Mouse (Mus musculus) liver, embryonic 14.5 days (tissue): ENCODE measurements at regions not wholly inside any gene's neighbourhood (a gene's known extent, or its start where the extent isn't known, plus 50 kb on each side); places are given as distances from the start of the nearest gene placed in this dataset.
"Not testable (repeated sequence)": the region's sequence is repeated elsewhere in the genome, so short reads cannot be mapped to it uniquely, and the experiment has no call there.

ENCODE experiments used
- ATAC-seq: fragments of 200-750 bp; cut with Nextera tagmentation; 2 replicates; pipeline ENCODE4 v1.8.0; 2017; ENCODE audit warnings: moderate number of reproducible peaks, mild to moderate bottlenecking, moderate library complexity; ENCODE audit not compliant: insufficient read depth
- DNase-seq, 3 experiments: peaks; one replicate each; pipeline ENCODE4 v3.0.0-alpha.2; 2012 to 2013; ENCODE audit warnings: low read depth in 3 of 3, low spot score in 3 of 3
- H3K27ac ChIP-seq: fragments of 300-500 bp; sonication (generic); 2 replicates; pipeline ENCODE4 v1.5.1; 2014; ENCODE audit warnings: moderate library complexity, mild to moderate bottlenecking, control low read depth, inconsistent platforms
- H3K27me3 ChIP-seq: fragments of 300-500 bp; sonication (generic); 2 replicates; pipeline ENCODE4 v1.6.1; 2014; ENCODE audit warnings: mild to moderate bottlenecking, low read length, moderate library complexity; ENCODE audit not compliant: control insufficient read depth, insufficient read depth
- H3K36me3 ChIP-seq: fragments of 300-500 bp; sonication (generic); replicated peaks from 2 replicates; pipeline ENCODE4 v1.6.1; 2014; ENCODE audit warnings: low read depth; ENCODE audit not compliant: control insufficient read depth, insufficient read depth
- H3K4me1 ChIP-seq, 2 experiments: fragments of 200-500 bp in 1 of 2; fragments of 300-500 bp in 1 of 2; sonication (generic) in 1 of 2; replicated peaks; 2 replicates each; pipeline ENCODE4 v1.6.1; 2012 to 2014; ENCODE audit warnings: antibody characterized with exemption in 1 of 2, inconsistent platforms in 1 of 2, low read length in 1 of 2; ENCODE audit not compliant: control insufficient read depth in 2 of 2, insufficient read depth in 2 of 2
- H3K4me2 ChIP-seq: fragments of 300-500 bp; sonication (generic); 2 replicates; pipeline ENCODE4 v1.6.1; 2014; ENCODE audit warnings: low read depth, mild to moderate bottlenecking, control low read depth, moderate library complexity
- H3K4me3 ChIP-seq, 2 experiments: fragments of 200-500 bp in 1 of 2; fragments of 300-500 bp in 1 of 2; sonication (generic) in 1 of 2; 2 replicates each; pipeline ENCODE4 v1.5.1; 2012 to 2014; ENCODE audit warnings: low read depth in 2 of 2, low read length in 2 of 2, mild to moderate bottlenecking in 2 of 2, control low read depth in 1 of 2, inconsistent platforms in 1 of 2, moderate library complexity in 1 of 2; ENCODE audit not compliant: insufficient read depth in 1 of 2
- H3K9ac ChIP-seq: fragments of 300-500 bp; sonication (generic); replicated peaks from 2 replicates; pipeline ENCODE4 v1.6.1; 2014; ENCODE audit warnings: mild to moderate bottlenecking, control low read depth, moderate library complexity
- H3K9me3 ChIP-seq: fragments of 300-500 bp; sonication (generic); 2 replicates; pipeline ENCODE4 v1.6.1; 2016; ENCODE audit warnings: low read length, mixed read lengths; ENCODE audit not compliant: control insufficient read depth
- CTCF ChIP-seq: IDR thresholded peaks from 2 replicates; pipeline ENCODE4 v1.5.1; 2016; ENCODE audit warnings: antibody characterized with exemption, low read depth, control low read depth
- EP300 ChIP-seq: IDR thresholded peaks from 2 replicates; pipeline ENCODE4 v1.6.1; 2016; ENCODE audit warnings: antibody characterized with exemption, low read depth
- WGBS: fragments of 180-500 bp; shearing (Covaris S2); extraction: QIAGEN DNeasy Blood & Tissue Kit; methylation state at CpG from one replicate; pipeline ENCODE4 v1.1.7; 2014; ENCODE audit not compliant: insufficient replicate concordance; 5-methylcytosine and 5-hydroxymethylcytosine counted together

DNA sequence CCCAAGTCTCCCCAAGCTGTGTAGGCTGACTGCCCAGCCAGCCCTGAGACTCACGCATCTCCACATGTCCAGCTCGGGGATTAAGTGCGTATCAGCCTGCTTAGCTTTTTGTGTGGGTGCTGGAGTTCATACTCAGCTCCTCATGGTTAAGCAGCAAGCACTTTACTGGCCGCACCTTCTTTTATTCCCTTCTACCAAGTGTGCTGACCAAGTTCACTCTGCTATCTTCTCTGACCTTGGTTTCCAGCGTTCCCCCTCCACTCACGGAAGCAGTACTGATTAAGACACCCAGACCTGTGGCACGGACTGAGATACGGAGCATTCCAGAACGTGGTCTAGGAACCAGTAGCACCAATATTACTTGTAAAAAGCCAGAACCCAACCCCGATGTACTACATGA lies 67.6 kb upstream of the Gadl1 start:
- no peaks in the 10 kb centered on the region for H3K36me3 ChIP-seq
- no peaks in the 10 kb centered on the region for H3K27me3 ChIP-seq
- H3K4me2 ChIP-seq: no peak overlapping the region
- DNase-seq (no peak), ATAC-seq (no peak)
- no peaks in the 10 kb centered on the region for H3K4me1 ChIP-seq
- H3K27ac ChIP-seq: no peak overlapping the region
- no peak for TF ChIP-seq CTCF
- 63% methylated on average over 10 of the region's 10 CpGs for WGBS
- no peak overlapping the region for H3K9ac ChIP-seq
- no peaks in the 10 kb centered on the region for H3K9me3 ChIP-seq
- H3K4me3 ChIP-seq: no peak overlapping the region

DNA sequence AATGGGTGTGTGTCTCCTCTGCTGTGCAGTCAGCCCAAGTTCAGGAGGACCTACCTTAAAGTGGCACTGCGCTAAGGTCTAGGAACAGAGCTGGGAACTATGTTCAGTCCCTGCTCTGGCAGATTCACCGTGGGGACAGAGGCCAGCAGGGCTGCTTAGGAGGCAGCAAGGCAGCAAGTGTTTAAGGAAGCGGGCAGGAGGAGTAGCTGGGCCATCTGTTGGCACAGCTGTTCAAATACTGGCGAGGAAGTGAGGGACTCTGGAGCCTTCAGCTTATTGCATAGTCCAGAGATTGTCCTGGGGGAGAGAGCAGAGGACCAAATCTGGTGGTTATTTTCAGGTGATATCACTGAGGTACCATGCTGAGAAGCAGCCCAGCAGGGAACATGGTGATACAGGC lies 64.9 kb upstream of the Gadl1 start:
- Histone ChIP-seq H3K36me3 (no peaks in the 10 kb centered on the region), H3K4me1 (no peaks in the 10 kb centered on the region), H3K27me3 (no peaks in the 10 kb centered on the region), H3K4me3 (no peak overlapping the region), H3K4me2 (no peak overlapping the region), H3K9me3 (no peaks in the 10 kb centered on the region), H3K27ac (no peak overlapping the region), H3K9ac (no peak overlapping the region)
- no peak for TF ChIP-seq CTCF
- no peak for TF ChIP-seq EP300
- ATAC-seq: no peak
- no peak for DNase-seq
- WGBS: 44% methylated on average over 4 of the region's 4 CpGs

DNA sequence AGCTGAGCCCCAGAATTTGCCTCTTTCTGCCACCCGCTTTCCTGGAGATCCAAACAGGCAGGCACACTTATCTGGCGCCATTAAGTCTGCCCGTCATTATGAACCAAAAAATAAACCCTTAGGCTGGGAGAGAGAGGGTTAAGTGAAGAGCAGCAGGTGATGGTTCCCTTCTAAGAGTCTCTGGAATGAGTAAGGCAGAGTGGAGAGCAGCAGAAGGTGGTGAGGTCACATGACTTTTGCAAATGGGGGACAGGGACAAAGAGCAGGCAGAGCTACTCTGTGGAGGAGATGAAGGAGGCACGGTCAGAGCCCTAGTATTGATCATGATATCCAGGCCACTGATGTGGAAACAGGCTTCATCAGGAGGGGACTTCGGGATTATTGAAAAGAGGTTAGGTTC lies 64.2 kb upstream of the Gadl1 start:
- H3K4me3 ChIP-seq: no peak overlapping the region
- no peak overlapping the region for H3K27ac ChIP-seq
- no peaks in the 10 kb centered on the region for H3K9me3 ChIP-seq
- TF ChIP-seq EP300: no peak
- TF ChIP-seq CTCF: no peak
- H3K4me2 ChIP-seq: no peak overlapping the region
- no peaks in the 10 kb centered on the region for H3K4me1 ChIP-seq
- no peak for ATAC-seq
- H3K27me3 ChIP-seq: no peaks in the 10 kb centered on the region
- no peaks in the 10 kb centered on the region for H3K36me3 ChIP-seq
- WGBS: 63% methylated on average over 5 of the region's 5 CpGs
- H3K9ac ChIP-seq: no peak overlapping the region
- no peak for DNase-seq

DNA sequence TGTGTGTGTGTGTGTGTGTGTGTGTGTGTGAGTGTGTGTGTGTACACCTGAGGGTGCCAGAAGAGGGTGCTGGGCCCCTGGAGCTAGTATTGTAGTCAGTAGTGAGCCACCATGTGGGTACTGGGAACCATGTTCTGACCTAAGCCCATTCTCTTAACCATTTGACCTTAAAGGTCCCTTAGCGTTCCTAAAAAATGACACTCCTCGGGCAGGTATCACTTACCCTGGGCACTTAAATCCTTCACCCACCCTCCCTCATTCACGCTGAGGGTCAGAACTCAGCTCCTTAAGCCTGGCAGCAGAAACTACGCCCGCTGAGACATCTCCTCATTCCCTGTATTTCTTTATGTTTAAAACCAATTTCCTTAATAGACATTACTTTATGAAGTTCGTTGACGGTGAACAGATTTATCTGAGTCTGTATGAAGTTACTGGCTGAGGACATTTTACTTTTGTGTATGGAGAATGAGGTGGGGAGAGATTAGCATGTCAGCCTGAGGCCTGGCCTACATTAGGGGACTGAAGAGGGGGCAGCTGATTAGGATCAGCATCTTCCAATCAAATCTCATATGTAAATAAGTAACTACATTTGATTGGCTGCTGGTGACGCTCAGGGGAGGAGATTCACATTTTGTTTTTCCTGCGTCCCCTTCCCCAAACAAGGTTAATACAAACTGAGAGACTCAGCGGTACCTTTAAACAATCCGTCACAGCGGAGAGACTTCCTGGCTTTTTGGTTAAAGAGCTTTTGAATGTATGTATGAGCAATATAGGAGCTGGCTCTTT lies 61.8 kb upstream of the Gadl1 start:
- ATAC-seq (no peak), DNase-seq (no peak)
- H3K9ac ChIP-seq: no peak overlapping the region
- no peaks in the 10 kb centered on the region for H3K4me1 ChIP-seq
- H3K4me3 ChIP-seq: no peak overlapping the region
- 48% methylated on average over 12 of the region's 12 CpGs for WGBS
- H3K9me3 ChIP-seq: no peaks in the 10 kb centered on the region
- H3K27me3 ChIP-seq: no peaks in the 10 kb centered on the region
- no peaks in the 10 kb centered on the region for H3K36me3 ChIP-seq
- no peak overlapping the region for H3K27ac ChIP-seq
- H3K4me2 ChIP-seq: no peak overlapping the region
- no peak for TF ChIP-seq CTCF

DNA sequence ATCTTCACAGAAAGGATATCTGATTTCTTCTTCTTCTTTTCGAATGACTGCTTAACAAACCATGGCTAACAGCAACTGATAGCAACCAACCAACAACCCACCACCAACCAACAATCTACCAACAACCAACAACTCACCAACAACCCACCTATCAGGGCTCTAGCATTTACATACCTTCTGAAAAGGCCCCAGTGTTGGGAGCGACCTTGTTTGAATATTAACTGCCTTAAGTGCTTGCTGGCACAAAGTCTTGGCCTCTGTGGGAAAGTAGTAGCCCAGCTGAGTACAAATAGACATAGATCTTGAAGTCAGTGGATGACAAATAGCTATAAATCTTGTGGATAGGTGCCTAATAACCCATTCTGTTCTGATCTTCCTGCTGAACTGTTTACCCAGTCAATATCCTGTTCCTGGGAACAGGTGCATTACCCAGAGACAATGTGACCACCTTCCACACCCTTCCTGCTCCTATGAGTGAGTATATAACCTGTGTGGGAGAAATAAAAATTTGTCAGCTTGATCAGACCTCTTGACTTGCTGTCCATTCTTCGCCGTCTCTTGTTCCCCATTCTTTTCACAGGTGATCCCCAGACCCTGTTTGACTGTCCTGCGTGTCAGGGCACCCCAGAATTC lies 55.9 kb upstream of the Gadl1 start:
- H3K36me3 ChIP-seq, H3K4me1 ChIP-seq, H3K27ac ChIP-seq, H3K9me3 ChIP-seq, DNase-seq, H3K27me3 ChIP-seq, H3K9ac ChIP-seq, ATAC-seq, H3K4me2 ChIP-seq, H3K4me3 ChIP-seq: not testable (repeated sequence)
- WGBS: 60% methylated on average over 5 of the region's 5 CpGs
